Mouse (Mus musculus) heart, postnatal 0 days (tissue): Measurements from ENCODE around the gene Gm10750.
"Not testable (repeated sequence)": the region's sequence is repeated elsewhere in the genome, so short reads cannot be mapped to it uniquely, and the experiment has no call there.

Experiments
- CTCF ChIP-seq: IDR thresholded peaks from 2 replicates; pipeline ENCODE4 v1.5.1; 2016; ENCODE audit warnings: antibody characterized with exemption, control low read depth, low read depth
- EP300 ChIP-seq: IDR thresholded peaks from 2 replicates; pipeline ENCODE4 v1.6.1; 2016; ENCODE audit warnings: antibody characterized with exemption, low read depth

GRCm38 (mm10) chr2:149017137-149017536 is at the start of gene Gm10750:
- TF ChIP-seq EP300, CTCF: not testable (repeated sequence)
